Mouse (Mus musculus) stomach, embryonic 16.5 days (tissue): ENCODE results near the gene Gm10477. TPM values are rescaled to one million over a fixed set of nuclear protein-coding genes. Genes with fewer than 3 reads are reported as not detected.

Source experiments
- polyA plus RNA-seq: library from polyadenylated mRNA; unstranded; fragments of >200 nt; fragmentation: Nextera tagmentation; extraction: Ambion mirVana; gene quantifications from 2 replicates; pipeline ENCODE4 v1.2.1, GENCODE M21; 2015

The Gm10477 gene
- polyA plus RNA-seq, 1 experiment from 2014 or later, result not detected

Other genes with a start within 250 kb of the Gm10477 start
- 8.3 and 9.2 TPM in 2 replicates for gene Zfp449, start 178.3 kb upstream of the Gm10477 start, polyA plus RNA-seq
- 3.7 TPM in 2 replicates for gene Smim10l2a, start 150.2 kb upstream of the Gm10477 start, polyA plus RNA-seq
- 2.4 TPM in 2 replicates for gene Gm2174, start 76.8 kb upstream of the Gm10477 start, polyA plus RNA-seq
- gene Ints6l, start 69.9 kb upstream of the Gm10477 start, polyA plus RNA-seq, result 27.2 and 28.5 TPM in 2 replicates
- 0.30 TPM in 1 of 2 replicates, not detected in the other for gene Gm648, start 24.9 kb downstream of the Gm10477 start, polyA plus RNA-seq
- gene Mmgt1, start 73.3 kb downstream of the Gm10477 start, polyA plus RNA-seq, result 26.0 and 27.3 TPM in 2 replicates
- gene Slc9a6, start 85.0 kb downstream of the Gm10477 start, polyA plus RNA-seq, result 16.6 and 18.5 TPM in 2 replicates
- 143 and 190 TPM in 2 replicates for gene Fhl1, start 207.0 kb downstream of the Gm10477 start, polyA plus RNA-seq